Mouse (Mus musculus): ENCODE measurements around the gene Atp5mpl. TPM values are rescaled to one million over a fixed set of nuclear protein-coding genes. Genes with fewer than 3 reads are reported as not detected.

Gene Atp5mpl
- 259 and 293 TPM in 2 replicates for polyA plus RNA-seq (2012; rRNA removed)

DNA sequence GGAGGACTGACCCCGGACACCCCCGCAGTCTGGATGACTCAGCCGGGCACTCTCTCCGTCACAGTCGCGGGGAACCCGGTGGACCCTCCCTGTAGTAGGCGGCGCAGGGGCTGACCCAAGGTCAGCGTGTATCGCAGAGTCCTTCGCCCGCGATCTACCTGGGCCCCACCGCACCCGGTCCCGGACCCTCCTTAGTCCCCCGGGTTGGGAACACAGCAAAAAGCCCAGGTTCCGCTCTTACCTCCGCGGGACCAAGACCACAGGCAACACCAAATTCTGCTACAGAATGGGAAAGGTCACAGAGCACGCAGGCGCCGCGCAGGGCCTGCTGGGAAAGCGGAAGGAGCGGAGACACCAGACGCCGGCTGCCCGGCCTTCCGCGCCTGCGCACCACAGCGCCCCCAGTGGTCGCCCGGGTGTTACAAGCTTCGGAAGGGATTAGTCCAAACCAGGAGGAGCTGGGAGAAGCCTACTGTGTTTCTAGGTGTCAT is at the start of gene Atp5mpl:
TSS of gene Atp5mpl (minus strand) at position 295 of the 491 bp plus-strand sequence.
- DNase-seq (ENCODE audit: extremely low spot score in 1 of 2, low spot score in 1 of 2): peak; percentile 85 to 99

DNA sequence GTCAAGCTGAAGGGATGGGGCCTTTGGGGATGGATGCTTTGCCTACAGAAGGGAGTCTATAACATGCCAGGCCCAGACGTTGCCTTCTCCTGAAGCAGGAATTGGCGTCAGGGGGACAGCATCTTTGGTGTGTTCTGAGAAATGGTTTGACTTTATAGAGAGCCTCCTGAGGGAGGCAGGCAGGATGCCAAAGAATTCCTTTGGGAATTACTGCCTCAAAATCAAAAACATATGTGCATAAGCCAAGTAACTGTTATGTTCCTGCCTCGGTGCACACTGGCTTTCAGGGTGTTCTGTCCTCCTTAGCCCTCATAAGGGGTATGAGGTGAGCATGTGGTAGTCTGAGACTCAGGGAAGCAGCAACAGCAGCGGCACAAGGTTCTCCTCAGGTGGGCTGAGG is 49.6 kb upstream of the Atp5mpl start:
- no peak for DNase-seq (ENCODE audit: extremely low spot score in 1 of 2, low spot score in 1 of 2)

DNA sequence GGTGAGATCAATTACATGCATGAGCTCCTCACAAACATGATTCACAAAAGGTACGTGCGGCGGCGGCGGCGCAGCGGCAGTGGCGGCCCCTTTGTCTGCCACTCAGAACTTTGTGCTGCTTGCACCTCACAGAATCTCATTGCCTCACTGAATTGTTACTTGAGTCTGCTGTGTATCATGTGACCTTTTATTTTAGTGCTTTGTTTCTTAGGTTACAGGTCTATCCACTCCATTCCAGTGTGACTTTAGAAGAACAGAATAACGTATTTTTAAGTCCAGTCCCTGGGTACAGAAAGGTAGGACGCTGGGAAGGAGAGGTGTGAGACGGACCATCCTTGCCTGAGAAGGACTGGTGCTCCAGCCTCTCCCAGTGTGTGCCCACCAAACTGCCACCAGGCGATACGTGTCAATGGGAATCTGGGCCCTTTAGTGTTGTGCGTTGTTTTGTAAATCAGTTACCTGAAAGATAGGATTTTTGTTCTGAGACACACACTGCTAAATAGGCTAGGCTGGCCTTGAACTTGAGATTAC is 46.6 kb upstream of the Atp5mpl start:
- DNase-seq (ENCODE audit: extremely low spot score in 1 of 2, low spot score in 1 of 2): no peak

DNA sequence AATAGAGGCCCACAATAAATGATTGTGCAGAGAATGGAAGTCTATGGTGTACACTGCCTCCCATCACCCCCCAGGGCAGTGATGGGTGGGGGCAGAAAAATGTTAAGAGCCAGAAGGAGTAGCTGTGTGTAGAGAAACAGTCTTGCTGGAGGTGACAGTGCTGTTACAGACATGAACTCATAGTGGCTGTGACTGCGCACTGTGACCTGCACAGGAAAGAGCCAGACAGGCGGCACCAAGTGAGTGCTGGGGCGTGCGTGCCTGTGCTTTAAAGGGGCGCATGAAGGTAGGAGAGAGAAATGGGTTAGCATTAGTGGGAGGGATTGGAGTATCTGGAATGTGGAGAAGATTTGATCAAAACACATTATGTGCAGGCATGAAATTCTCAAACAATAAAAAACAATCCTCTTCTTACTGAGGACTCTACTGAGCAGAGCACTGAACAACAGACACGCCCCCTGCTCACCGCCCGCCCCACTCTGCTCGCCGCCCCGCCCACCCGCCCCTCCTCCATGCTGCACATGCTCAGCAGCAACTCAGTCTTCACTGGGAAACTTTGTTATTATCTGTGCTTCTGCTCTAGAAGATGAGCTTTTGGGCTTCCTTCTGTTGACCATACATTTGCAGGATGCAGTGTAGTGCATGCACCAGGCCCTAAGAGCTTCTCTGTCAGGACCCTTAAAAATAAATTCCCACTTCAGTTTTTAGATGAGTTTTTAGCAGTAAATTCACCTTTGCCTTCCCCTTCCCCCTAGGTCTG is 45.9 kb upstream of the Atp5mpl start:
- no peak for DNase-seq (ENCODE audit: extremely low spot score in 1 of 2, low spot score in 1 of 2)

DNA sequence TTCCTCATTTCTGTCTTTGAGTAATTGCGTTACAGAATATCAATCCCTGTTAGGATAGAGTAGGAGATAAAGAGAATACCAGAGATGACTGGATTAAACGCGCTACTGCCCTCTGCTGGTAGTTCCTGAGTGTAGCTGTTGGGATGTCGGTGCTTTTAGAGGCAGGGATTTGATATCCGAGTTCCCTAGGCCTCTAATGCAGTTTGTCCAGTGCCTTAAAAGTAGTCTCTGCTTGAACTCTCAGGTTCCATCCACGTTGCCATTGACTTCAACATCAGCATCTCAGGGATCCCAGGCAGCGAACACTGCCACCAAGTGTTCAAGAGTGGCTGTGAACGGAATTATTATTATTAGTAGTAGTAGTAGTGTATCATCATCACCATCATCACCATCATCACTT is 34.4 kb upstream of the Atp5mpl start:
- peak; percentile 35 to 91 for DNase-seq (ENCODE audit: extremely low spot score in 1 of 2, low spot score in 1 of 2)

DNA sequence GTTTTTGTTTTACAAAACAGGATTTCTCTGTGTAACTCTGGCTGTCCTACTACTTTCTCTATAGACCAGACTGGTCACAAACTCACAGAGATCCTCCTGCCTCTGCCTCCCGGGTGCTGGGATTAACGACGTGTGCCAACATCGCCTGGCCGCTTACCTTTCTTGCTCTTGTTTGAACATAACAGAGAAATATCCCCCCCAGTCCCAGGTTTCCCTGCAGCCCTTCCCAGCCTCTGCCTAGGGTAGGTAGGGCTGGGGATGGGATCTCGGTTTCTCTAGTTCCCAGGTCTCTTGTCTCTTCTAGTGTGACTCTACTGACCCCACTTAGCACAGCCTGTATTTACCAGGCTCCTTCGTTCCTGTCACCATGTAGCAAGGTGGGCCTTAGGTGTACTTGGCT is 33.0 kb upstream of the Atp5mpl start:
- DNase-seq (ENCODE audit: extremely low spot score in 1 of 2, low spot score in 1 of 2): no peak

DNA sequence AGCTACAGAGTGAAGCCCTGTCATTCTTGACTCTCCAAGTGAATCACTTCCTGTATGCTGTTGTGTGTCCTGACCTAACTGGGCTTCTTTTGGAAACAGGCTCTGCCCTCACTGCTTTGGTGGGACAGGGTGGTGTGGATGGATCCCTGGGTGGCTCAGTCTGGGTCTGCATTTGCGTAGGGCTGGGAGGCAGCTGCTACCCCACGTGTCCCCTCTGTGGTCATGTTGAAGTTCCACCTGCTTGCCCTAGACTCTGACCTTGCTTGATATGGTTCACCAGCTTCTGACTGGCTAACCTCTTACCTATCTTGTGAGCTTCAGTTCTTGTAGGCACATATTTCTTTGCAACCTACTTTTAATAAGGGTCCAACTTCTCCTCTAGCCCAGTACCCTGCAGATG is 28.4 kb upstream of the Atp5mpl start:
- no peak for DNase-seq (ENCODE audit: extremely low spot score in 1 of 2, low spot score in 1 of 2)

DNA sequence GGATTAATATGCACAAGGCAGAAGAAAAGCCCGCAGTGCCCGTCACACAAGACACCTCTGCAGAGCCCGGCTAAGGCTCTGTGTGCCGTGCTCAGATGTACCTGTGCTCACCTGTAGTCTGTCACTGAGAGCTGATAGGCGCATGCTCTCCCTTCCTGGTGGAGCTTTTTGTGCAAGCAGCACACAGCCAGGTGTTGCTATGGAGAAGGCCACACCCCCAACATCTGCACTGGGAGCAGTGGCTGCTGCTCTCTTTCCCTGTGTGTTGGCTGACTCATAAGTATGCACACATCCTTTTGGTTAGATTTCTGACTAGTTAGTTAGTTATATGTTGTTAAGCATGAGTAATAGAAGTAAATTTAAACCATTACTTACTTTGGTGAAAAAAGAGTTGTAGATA is 25.8 kb upstream of the Atp5mpl start:
- no peak for DNase-seq (ENCODE audit: extremely low spot score in 1 of 2, low spot score in 1 of 2)

DNA sequence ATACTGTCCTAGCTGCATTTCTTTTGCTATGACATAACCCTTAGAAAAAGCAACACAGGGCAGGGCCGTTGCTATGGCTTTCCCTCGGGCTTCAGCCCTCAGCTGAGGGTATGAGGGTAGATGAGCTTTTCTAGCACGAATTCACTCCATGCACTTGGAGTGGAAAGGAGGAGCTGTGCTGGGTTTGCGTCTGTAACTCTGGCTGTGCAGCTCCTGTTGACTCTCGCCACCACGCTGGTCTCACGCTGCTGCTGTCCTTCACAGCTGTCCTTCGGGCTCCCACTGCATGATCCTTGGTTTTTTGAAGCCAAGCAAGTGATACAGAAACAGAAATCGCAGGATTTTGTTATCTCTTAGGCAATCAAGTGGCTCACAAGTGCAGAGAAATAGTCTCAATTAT is 20.0 kb upstream of the Atp5mpl start:
- no peak for DNase-seq (ENCODE audit: extremely low spot score in 1 of 2, low spot score in 1 of 2)

DNA sequence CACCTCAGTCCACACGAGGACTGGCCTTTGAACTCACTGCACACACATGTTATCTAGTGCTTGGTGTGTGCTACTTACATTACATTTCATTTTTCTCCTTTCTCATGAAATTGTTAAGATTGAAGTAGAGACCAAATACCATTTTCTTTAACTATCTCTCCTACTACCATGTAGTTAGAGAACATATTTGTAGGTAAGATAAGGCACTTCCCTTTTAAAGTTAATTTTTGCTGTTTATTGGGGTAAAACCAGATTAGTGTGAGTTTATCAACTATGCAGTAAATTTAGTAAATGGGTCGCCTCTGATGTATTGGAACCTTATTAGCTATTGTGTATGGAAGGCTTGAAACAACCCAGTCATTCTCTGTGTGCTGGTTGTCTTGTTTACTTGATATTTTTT is 16.4 kb upstream of the Atp5mpl start:
- DNase-seq (ENCODE audit: extremely low spot score in 1 of 2, low spot score in 1 of 2): no peak

DNA sequence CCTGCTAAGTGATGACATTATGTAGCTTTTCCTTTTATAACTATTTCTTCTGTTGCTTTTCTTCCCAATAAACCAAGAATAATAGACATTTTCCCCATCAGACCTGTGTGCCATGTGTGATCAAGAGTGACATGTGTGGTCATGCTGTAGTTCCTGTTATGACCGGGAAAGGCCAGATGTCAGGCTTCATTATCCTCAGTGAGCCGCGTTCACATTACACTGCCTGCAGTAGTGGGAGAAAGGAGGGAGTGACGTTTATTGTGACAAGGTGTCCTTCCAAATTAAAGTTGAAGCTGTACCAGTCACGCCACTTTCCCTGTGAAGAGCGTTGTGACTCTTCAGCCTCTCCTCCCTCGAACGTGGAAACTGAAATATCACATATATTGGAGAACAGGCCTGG is 15.1 kb upstream of the Atp5mpl start:
- no peak for DNase-seq (ENCODE audit: extremely low spot score in 1 of 2, low spot score in 1 of 2)

DNA sequence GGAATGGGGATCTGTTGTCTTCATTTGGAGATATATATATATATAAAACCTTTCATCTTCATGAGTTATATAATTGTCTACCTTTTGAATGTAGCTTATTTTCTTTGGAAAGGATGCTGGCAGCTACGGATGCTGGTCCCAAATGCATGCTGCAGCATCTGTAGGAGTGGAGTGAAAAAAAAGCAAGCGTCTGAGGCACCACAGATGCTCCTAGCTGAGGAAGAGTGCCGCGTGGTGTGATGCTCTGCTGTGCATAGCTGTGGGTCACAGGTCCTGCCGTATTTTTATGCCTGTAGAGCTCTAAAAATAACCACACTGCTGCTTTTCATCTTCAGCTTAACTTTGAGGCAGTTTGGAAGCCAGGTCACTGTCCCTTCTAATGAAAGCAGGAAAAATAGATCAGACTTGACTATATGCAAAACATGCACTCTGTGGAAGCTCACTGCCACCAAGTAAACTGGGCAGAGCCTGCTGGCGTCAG is 14.2 kb upstream of the Atp5mpl start, which contains the start of gene Rd3l:
TSS of gene Rd3l (minus strand) at position 431 of the 481 bp plus-strand sequence.
- peak in 1 of 2 experiments; percentile 30 for DNase-seq (ENCODE audit: extremely low spot score in 1 of 2, low spot score in 1 of 2)

DNA sequence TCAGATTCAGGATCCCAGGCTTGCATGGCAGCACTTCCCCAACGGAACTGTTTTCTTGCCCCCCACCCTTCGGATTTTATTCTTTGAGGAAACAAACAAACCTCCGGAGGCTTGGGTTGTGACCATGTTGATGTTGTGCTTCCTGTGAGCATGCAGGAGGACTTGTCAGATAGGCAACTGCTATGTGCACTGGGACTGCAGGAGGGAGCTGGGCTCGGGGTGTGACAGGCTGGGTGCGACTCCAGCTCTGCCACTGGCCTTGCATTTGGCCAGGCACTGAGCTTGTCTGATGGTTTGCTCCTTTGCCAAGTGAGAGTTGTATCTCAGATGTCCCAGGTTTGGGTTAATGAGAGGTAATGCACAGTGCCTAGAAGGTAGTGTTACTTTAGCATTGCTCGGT is 11.5 kb upstream of the Atp5mpl start:
- DNase-seq (ENCODE audit: extremely low spot score in 1 of 2, low spot score in 1 of 2): no peak

DNA sequence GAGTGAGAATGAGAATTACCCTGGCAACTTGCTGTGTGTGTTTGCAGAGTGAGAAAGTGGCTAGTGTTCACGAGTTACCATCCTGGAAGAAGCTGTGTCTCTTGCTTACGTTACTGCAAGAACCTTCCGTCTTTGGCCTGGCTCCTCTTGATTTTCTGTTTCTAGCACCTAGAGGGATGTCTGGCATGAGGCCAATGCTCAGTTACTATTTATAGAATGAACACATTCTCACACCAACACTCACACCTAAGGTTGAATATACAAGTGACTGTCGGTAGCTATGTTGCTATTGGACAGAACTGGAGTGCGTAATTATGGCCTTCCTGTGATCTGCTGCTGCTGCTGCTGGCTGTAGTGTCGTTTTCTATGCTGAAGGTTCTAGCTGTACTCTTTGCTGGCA is 10.4 kb upstream of the Atp5mpl start:
- DNase-seq (ENCODE audit: extremely low spot score in 1 of 2, low spot score in 1 of 2): peak in 1 of 2 experiments; percentile 48

DNA sequence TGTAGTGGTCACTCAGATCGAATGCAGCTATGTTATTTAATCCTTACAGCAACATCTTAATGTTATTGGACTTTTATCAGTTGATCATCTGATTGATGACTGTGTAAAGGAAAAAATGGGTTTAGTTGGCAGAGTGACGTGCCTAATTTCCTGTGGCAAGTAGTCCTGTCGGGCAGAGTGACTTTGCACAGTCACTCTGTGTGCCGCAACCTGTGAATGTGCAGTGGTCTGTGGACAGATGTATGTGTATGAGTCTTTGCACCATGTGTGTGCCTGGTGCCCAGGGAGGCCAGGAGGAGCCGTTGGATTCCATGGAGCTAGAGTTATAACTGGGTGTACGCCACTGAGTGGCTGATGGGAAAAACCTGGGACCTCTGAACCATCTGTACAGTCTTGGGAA is 7.8 kb upstream of the Atp5mpl start:
- DNase-seq (ENCODE audit: extremely low spot score in 1 of 2, low spot score in 1 of 2): no peak

DNA sequence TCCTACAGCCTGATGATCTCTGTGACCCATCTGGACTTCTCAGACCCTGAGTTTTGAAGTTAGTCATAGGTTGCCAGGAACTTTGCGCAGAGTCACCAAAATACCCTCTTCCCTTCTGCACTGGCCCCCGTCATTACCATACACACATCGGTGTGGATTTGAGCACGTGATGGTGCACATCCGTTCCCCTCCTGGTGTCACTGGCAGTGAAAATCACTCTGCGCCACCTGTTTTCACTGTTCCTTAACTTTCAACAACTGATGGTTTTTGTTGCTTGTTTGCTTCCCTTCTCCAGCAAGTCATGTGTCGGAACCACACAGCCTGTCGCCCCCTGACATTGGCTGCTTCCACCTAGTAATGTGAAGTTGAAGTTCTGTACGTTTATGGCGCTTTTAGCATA is 5.7 kb upstream of the Atp5mpl start:
- DNase-seq (ENCODE audit: extremely low spot score in 1 of 2, low spot score in 1 of 2): no peak

DNA sequence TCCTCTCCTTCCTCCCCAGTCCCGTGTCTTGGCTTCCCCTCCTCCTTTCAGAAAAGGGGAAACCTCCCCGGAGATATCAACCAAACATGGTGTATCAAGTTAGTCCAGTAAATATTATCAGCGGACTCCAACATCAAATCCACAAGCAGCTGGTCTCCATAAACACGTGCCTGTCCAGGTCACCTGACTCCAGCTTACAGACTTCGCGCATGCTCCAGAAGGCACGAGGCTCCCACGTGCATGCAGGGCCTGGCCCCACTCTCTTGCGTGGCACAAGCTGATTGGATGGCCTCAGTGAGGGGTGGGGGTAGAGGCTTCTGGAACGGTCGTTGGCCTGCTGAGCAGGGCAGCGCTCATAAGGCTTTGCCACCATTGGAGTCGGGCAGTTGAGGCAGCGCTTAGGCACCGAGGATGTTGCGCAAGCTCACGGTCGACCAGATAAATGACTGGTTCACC is 4.5 kb upstream of the Atp5mpl start, which contains the start of gene Tdrd9:
TSS of gene Tdrd9 (plus strand) at position 329 of the 456 bp plus-strand sequence.
- no peak for DNase-seq (ENCODE audit: extremely low spot score in 1 of 2, low spot score in 1 of 2)

DNA sequence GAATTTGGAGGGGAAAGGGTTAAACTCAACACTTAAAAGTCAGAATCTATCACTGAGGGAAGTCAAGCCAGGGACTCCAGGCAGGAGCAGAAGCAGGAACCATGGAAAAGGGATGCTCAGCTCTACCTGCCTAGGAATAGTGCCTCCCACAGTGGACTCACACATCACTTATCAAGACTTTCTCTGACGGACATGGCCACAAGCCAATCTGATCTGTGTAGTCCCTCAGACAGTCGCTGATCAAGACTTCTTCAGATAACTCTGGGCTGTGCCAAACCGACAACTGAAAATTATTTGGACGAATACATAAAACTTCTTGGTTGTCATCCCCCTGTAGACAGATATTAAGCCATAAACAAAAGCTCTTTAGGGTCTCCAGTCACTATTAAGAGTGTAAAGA is 3.3 kb upstream of the Atp5mpl start:
- DNase-seq (ENCODE audit: extremely low spot score in 1 of 2, low spot score in 1 of 2): no peak

DNA sequence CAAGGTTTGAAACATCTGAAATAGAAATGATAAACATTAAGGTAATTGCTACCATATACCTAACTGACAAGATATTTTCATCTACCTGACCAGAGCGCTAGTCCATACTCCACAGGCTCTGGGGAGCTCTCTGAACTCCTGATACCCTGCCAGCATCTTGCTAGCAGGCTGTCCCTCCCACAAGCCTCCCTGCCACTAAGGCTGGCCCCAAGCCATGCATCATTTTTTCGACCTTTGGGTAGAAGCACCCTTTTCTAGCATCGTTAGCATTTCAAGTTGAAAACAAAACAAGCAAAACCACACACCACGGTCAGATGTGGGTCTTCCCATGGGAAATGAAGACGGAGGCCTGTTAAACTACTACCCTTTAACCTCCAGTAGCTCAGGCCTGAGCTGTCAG is 3.4 kb downstream of the Atp5mpl start:
- no peak for DNase-seq (ENCODE audit: extremely low spot score in 1 of 2, low spot score in 1 of 2)

DNA sequence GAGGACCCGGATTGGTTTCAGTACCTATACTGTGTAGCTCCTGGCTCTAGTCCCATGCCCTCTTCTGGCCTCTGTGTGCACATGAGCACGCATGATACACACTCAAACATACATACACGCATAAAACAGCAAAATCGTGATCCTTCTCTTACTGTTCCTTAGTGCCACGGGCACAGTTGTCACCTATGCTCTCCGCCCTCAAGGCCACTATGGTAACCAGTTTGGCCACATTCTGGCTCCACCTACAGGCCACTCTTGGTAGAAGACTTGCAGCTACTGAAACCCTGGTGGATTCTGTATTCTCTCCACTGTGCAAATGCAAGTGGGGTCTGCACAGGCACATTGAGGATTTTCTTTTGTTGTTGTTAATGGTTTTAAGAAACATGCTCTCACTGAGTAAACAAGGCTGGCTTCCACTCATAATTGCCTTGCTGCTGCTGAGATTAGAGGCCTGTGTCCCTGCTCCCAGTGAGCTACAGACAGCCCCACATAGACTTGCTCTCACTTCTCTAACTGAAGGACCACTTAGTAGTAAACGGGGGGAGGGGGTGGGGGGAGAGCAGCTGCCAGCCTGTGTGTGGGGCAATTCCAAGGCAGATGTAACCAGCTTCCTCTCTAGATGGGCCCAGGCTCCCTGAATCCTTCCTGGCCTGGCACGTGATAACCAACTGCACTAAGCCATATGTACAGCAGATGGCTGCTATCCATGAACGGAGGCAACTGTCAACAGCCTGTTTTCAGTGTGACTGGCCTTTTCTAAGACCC is 8.5 kb downstream of the Atp5mpl start:
- peak in 1 of 2 experiments; percentile 88 for DNase-seq (ENCODE audit: extremely low spot score in 1 of 2, low spot score in 1 of 2)

DNA sequence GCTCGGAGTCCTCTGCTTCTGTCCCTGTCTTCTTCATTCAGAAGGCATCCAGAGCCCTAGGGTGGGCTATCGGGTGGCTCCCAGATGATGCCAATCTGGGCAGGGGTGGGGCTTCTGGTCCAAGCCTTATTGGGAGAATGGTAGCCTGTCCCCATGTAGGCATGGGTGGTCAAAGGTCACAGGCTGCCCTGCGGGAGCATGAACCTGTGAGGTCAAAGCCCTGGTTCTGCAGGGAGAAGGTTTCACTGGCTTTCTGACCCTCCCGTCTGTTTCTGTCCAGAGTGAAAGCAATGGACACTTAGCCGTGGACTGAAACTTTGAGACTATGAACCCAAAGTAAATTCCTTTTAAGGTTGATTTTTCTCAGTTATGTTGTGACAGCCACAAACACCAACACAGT is 10.6 kb downstream of the Atp5mpl start:
- DNase-seq (ENCODE audit: extremely low spot score in 1 of 2, low spot score in 1 of 2): no peak
